Mouse (Mus musculus): ENCODE results near the gene B020031M17Rik.
"Not testable (repeated sequence)": the region's sequence is repeated elsewhere in the genome, so short reads cannot be mapped to it uniquely, and the experiment has no call there.

- not testable (repeated sequence) for TF ChIP-seq CTCF, POLR2A (IDR thresholded peaks at IDR 0.05; ENCODE audit: extremely low read depth, insufficient read depth, low read length)
These were observed 48.0 kb upstream of the B020031M17Rik start for GRCm38 (mm10) chr13:119998442-119999086.

Measured in cortical plate, adult 2 months (tissue).